10 mouse cellular contexts compared by ENCODE assay signal in genomic region chr8:12916156-12916900, GRCm38 (mm10). TPM values are rescaled to one million over a fixed set of nuclear protein-coding genes. Genes with fewer than 3 reads are reported as not detected.
DNase-seq lines count a peak whose midpoint lies in the region; ATAC-seq lines count a peak whose summit lies in the region.
"Had no signal": no experiment of that assay in that cellular context is flagged by ENCODE, and none has a peak within 500 bp of the region (broad histone marks: within the 10 kb centered on the region; RNA-seq: fewer than 3 reads in every experiment).

No protein-coding gene starts in this region.

- no peaks in the 10 kb centered on the region for H3K9me3 ChIP-seq in heart, embryonic 16.5 days (replicated peaks; ENCODE audit: control insufficient read depth, low read length)
- no peaks in the 10 kb centered on the region for H3K9me3 ChIP-seq in forebrain, embryonic 16.5 days (ENCODE audit: control insufficient read depth, low read length)
- no peaks in the 10 kb centered on the region for H3K9me3 ChIP-seq in midbrain, embryonic 11.5 days (ENCODE audit: control insufficient read depth, low read length)
- H3K9me3 ChIP-seq: G1E had no signal

- H3K27ac ChIP-seq in heart, embryonic 16.5 days (ENCODE audit: low read length): no peak overlapping the region
- H3K27ac ChIP-seq in forebrain, embryonic 16.5 days (ENCODE audit: low read length): peak overlapping the region; percentile 35
- no peak overlapping the region for H3K27ac ChIP-seq in midbrain, embryonic 11.5 days (ENCODE audit: low read depth, low read length)

- ATAC-seq in heart, embryonic 16.5 days (replicated peaks; ENCODE audit: extremely low read depth, insufficient read depth, low FRiP score): no peak
- ATAC-seq in forebrain, embryonic 16.5 days: no peak
- no peak for ATAC-seq in midbrain, embryonic 11.5 days (ENCODE audit: low FRiP score)
- ATAC-seq in granulocyte monocyte progenitor cell, adult 5-6 weeks (replicated peaks; ENCODE audit: poor library complexity, severe bottlenecking): no peak
- ATAC-seq: inflammation-experienced regulatory T-cells, adult 6 months had no signal

- H3K36me3 ChIP-seq in heart, embryonic 16.5 days (ENCODE audit: control insufficient read depth, insufficient read depth): no peaks in the 10 kb centered on the region
- no peaks in the 10 kb centered on the region for H3K36me3 ChIP-seq in forebrain, embryonic 16.5 days (ENCODE audit: control insufficient read depth, insufficient read depth)
- no peaks in the 10 kb centered on the region for H3K36me3 ChIP-seq in midbrain, embryonic 11.5 days (ENCODE audit: control insufficient read depth, insufficient read depth, low read length)
- H3K36me3 ChIP-seq: G1E had no signal

- peak overlapping the region; percentile 47 for H3K4me3 ChIP-seq in heart, embryonic 16.5 days (ENCODE audit: low read length)
- H3K4me3 ChIP-seq in forebrain, embryonic 16.5 days (replicated peaks; ENCODE audit: low read length): peak overlapping the region; percentile 41
- H3K4me3 ChIP-seq in midbrain, embryonic 11.5 days (ENCODE audit: low read depth, low read length): peak overlapping the region; percentile 40

- H3K27me3 ChIP-seq in heart, embryonic 16.5 days (ENCODE audit: control insufficient read depth, insufficient read depth, low read length): 0 out of 2 replicates have a peak, but pooled peaks cover 2% of the 10 kb centered on the region
- no peaks in the 10 kb centered on the region for H3K27me3 ChIP-seq in forebrain, embryonic 16.5 days (replicated peaks; ENCODE audit: control insufficient read depth, insufficient read depth, low read length)
- H3K27me3 ChIP-seq in midbrain, embryonic 11.5 days (ENCODE audit: control insufficient read depth, insufficient read depth, low read length): no peaks in the 10 kb centered on the region

- no peak overlapping the region; the same call in none of the 2 replicates for H3K9ac ChIP-seq in heart, embryonic 16.5 days (ENCODE audit: low read length)
- peak overlapping the region; percentile 47 for H3K9ac ChIP-seq in forebrain, embryonic 16.5 days (replicated peaks; ENCODE audit: low read depth, low read length)
- H3K9ac ChIP-seq in midbrain, embryonic 11.5 days (ENCODE audit: low read length): peak overlapping the region; percentile 64

- no peak for DNase-seq in heart, postnatal 36 days
- DNase-seq in cerebellum, postnatal 10 days: peak; percentile 53 to 55
- DNase-seq in midbrain, embryonic 11.5 days (ENCODE audit: low spot score, missing footprints): no peak
- DNase-seq in adipocyte (ENCODE audit: low spot score): no peak
- no peak for DNase-seq in adrenal gland, adult 2 months

- 72% methylated on average over 16 of the region's 16 CpGs for WGBS in heart, embryonic 16.5 days
- 55% methylated on average over 16 of the region's 16 CpGs for WGBS in forebrain, embryonic 16.5 days
- WGBS in midbrain, embryonic 11.5 days: 71% methylated on average over 16 of the region's 16 CpGs

- intact Hi-C loops in heart, postnatal 36 days (cut with DNase I): no loop called here

- H3K4me2 ChIP-seq in heart, embryonic 16.5 days (ENCODE audit: low read depth, low read length): peak overlapping the region; percentile 89
- peak overlapping the region; percentile 69 for H3K4me2 ChIP-seq in forebrain, embryonic 16.5 days (ENCODE audit: low read length)
- H3K4me2 ChIP-seq in midbrain, embryonic 11.5 days: peak overlapping the region; percentile 63

- peaks cover 8% of the 10 kb centered on the region; the same call in 1 of the 2 replicates for H3K4me1 ChIP-seq in heart, embryonic 16.5 days (ENCODE audit: control insufficient read depth, insufficient read depth, low read length)
- H3K4me1 ChIP-seq in forebrain, embryonic 16.5 days (replicated peaks; ENCODE audit: control insufficient read depth, insufficient read depth, low read length): peaks cover 33% of the 10 kb centered on the region
- H3K4me1 ChIP-seq in midbrain, embryonic 11.5 days (ENCODE audit: control insufficient read depth, insufficient read depth, low read length): peaks cover 14% of the 10 kb centered on the region

RNA-seq across cellular contexts. Expression of gene Mcf2l, which starts 42.7 kb away (rescaled TPM):
- polyA plus RNA-seq in heart, embryonic 16.5 days (2015; fragmentation: Nextera tagmentation; extraction: Ambion mirVana): 11.0 and 11.1 TPM in 2 replicates
- 10 to 100 TPM; 53.3 to 77.9 TPM for total RNA-seq in heart, postnatal 36 days (2021)
- polyA plus RNA-seq in forebrain, embryonic 16.5 days (2015; fragmentation: Nextera tagmentation; extraction: Ambion mirVana): 153 and 163 TPM in 2 replicates
- polyA plus RNA-seq in midbrain, embryonic 11.5 days (2014; fragmentation: Nextera tagmentation; extraction: Ambion mirVana): 44.2 and 46.0 TPM in 2 replicates
- total RNA-seq in adrenal gland, adult 2 months (2021): 10 to 100 TPM; 24.0 to 25.4 TPM
- polyA plus RNA-seq in adrenal gland, adult 2 months (2012; rRNA removed): 9.6 and 12.4 TPM in 2 replicates
- 19.5 and 19.8 TPM in 2 replicates for total RNA-seq in granulocyte monocyte progenitor cell, adult 5-6 weeks (2014; fragmentation: Nextera tagmentation)
- total RNA-seq in granulocyte monocyte progenitor cell, adult 5-6 weeks (2017): 16.2 and 16.4 TPM in 2 replicates
- polyA plus RNA-seq: G1E had no signal

Comparison
In these comparisons a context has a peak if more than half of its experiments do, and no peak if none do; other contexts are left out.
1. DNase-seq: peak in cerebellum, postnatal 10 days (2 of 2); none in heart, postnatal 36 days (0 of 2), midbrain, embryonic 11.5 days (single experiment), adipocyte (single experiment) and adrenal gland, adult 2 months (single experiment).
2. Peak in every context shown above with its lines, with median percentiles within 50 percentile points of each other: H3K4me2 ChIP-seq and H3K4me3 ChIP-seq.